Mouse (Mus musculus): Measurements from ENCODE around the gene Tubg1.

DNA sequence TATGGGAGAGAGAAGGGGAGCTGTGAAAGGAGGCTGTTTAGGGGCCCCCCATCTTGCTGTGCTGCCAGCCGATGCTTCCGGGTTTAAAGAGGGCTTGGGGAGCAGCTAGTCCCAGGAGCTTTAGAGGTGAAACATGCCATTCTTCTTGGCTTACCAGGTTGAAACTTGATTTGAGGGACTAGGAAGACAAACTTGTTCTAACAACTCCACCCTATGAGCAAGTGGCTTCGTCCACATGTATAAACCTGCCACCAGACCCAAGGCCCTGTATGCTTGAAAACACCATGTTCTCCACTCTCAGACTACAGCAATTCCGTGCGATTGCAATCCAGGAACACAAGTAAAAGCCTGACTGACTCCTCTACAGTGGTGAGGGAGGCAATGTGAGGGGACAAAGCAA is 16.7 kb upstream of the Tubg1 start:
- TF ChIP-seq CTCF (IDR thresholded peaks at IDR 0.05; ENCODE audit: low read depth, low read length) (no peak), POLR2A (IDR thresholded peaks at IDR 0.05; ENCODE audit: extremely low read depth, insufficient read depth, low read length) (no peak)
